Mouse (Mus musculus): ENCODE results near the gene Jup.

DNA sequence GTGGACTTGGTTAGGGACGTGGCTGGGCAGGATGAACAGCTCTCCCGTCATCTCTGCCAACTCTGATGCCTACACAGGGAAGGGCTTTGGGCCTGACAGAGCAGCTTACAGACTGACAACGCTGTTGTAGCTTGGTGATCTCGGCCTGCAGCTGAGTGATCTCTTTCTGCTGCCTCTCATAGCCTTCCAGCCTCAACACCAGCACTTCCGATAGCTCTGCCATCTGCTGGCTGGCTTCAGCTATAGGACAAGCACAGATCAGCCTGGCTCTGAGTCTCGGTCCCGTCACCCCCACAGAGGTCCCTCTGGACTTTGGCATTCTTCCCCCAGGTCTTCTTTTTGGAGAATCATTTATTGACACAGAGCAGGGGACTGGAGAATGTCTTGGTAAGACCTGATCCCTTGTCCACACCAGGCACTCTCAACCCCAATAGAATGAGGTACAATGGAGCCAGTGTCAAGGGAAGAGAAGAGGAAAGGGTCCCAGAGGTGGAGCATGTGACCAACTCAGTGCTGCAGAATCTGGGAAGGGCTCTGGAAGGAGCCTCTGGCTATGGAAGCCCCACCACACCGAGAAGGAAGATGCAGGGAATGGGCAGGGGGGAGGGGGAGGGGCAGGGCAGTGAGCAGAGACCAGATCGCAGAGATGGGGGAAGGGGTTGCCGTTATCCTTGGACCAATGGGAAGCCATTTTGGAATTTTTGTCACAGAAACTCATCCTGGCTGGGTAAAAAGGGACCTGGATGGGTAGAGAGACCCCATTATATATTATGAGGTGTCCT lies 45.3 kb downstream of the Jup start:
- TF ChIP-seq CTCF (IDR thresholded peaks at IDR 0.05) (peak; percentile 66), EP300 (IDR thresholded peaks at IDR 0.05) (no peak)
